Comparison of ENCODE assay signal across 21 mouse cellular contexts in genomic region chr11:34153749-34154525, GRCm38 (mm10). TPM values are rescaled to one million over a fixed set of nuclear protein-coding genes. Genes with fewer than 3 reads are reported as not detected.
A peak's percentile ranks its signal among the peaks of the same experiment; 100 is the strongest.
DNase-seq lines count a peak whose midpoint lies in the region; ATAC-seq and TF ChIP-seq lines count a peak whose summit lies in the region.
"Had no signal": no experiment of that assay in that cellular context is flagged by ENCODE, and none has a peak within 500 bp of the region (broad histone marks: within the 10 kb centered on the region; RNA-seq: fewer than 3 reads in every experiment).

No protein-coding gene starts in this region.

- no peak for TF ChIP-seq CTCF in lung, postnatal 0 days (IDR thresholded peaks at IDR 0.05)

- H3K27ac ChIP-seq in lung, postnatal 0 days (ENCODE audit: low read length), result no peak overlapping the region
- H3K27ac ChIP-seq: embryonic facial prominence, embryonic 13.5 days; heart, embryonic 15.5 days; hindbrain, embryonic 10.5 days; kidney, postnatal 0 days; macrophage; midbrain, embryonic 12.5 days had no signal

- no peak overlapping the region for H3K4me2 ChIP-seq in lung, postnatal 0 days (replicated peaks; ENCODE audit: low read depth, low read length)
- H3K4me2 ChIP-seq: embryonic facial prominence, embryonic 13.5 days; heart, embryonic 15.5 days; midbrain, embryonic 12.5 days had no signal

- no peak for TF ChIP-seq EP300 in lung, postnatal 0 days (IDR thresholded peaks at IDR 0.05)

- H3K4me1 ChIP-seq in lung, postnatal 0 days (ENCODE audit: insufficient read depth, low read depth, low read length), result no peaks in the 10 kb centered on the region
- H3K4me1 ChIP-seq: embryonic facial prominence, embryonic 13.5 days; heart, embryonic 15.5 days; hindbrain, embryonic 10.5 days; midbrain, embryonic 12.5 days had no signal

- 63% methylated on average over 5 of the region's 5 CpGs for WGBS in lung, postnatal 0 days

- no peak overlapping the region for H3K4me3 ChIP-seq in lung, postnatal 0 days (ENCODE audit: low read depth, low read length)
- H3K4me3 ChIP-seq: embryonic facial prominence, embryonic 13.5 days; heart, embryonic 15.5 days; hindbrain, embryonic 10.5 days; midbrain, embryonic 12.5 days; myocyte had no signal

- peak; percentile 40; the same call in 1 of the 2 replicates for ATAC-seq in lung, postnatal 0 days
- ATAC-seq in CD4-positive, CD25-positive, alpha-beta regulatory T cell, adult 4 months, result no peak
- ATAC-seq: inflammation-experienced regulatory T-cells, adult 6 months had no signal

- H3K9ac ChIP-seq in lung, postnatal 0 days (replicated peaks; ENCODE audit: low read depth), result no peak overlapping the region
- H3K9ac ChIP-seq: embryonic facial prominence, embryonic 13.5 days; heart, embryonic 15.5 days; midbrain, embryonic 12.5 days had no signal

- no peaks in the 10 kb centered on the region for H3K36me3 ChIP-seq in lung, postnatal 0 days (ENCODE audit: insufficient read depth, low read length)
- H3K36me3 ChIP-seq: embryonic facial prominence, embryonic 13.5 days; heart, embryonic 15.5 days; hindbrain, embryonic 10.5 days; midbrain, embryonic 12.5 days had no signal

- H3K9me3 ChIP-seq in lung, postnatal 0 days (ENCODE audit: low read length), result no peaks in the 10 kb centered on the region
- H3K9me3 ChIP-seq: embryonic facial prominence, embryonic 13.5 days; heart, embryonic 15.5 days; hindbrain, embryonic 10.5 days; midbrain, embryonic 12.5 days had no signal

- no peaks in the 10 kb centered on the region for H3K27me3 ChIP-seq in lung, postnatal 0 days (replicated peaks; ENCODE audit: insufficient read depth, low read length)
- H3K27me3 ChIP-seq: heart, embryonic 15.5 days; midbrain, embryonic 12.5 days had no signal

- peak; percentile 8 for DNase-seq in ovary, postnatal 14 days (ENCODE audit: low spot score)
- DNase-seq in ovary, postnatal 10 days (ENCODE audit: low spot score), result no peak
- peak; percentile 52 for DNase-seq in cerebellum, adult 9-11 months
- DNase-seq in lung, postnatal 0 days (ENCODE audit: low spot score), result peak; percentile 36
- peak; percentile 89 for DNase-seq in urinary bladder, postnatal 14 days (ENCODE audit: low spot score)
- no peak for DNase-seq in retina, postnatal 1 day
- no peak for DNase-seq in frontal cortex, postnatal 14 days (ENCODE audit: low spot score in 2 of 2)
- DNase-seq: B cell, adult 2 months; heart, adult 18-20 months; layer of hippocampus, adult 9-11 months; liver; right cerebral cortex, postnatal 25 days had no signal

RNA-seq across cellular contexts. Expression of gene Foxi1, which starts 54.0 kb away (rescaled TPM):
- not detected in 2 replicates for polyA plus RNA-seq in lung, postnatal 0 days (2015; fragmentation: Nextera tagmentation; extraction: Ambion mirVana)
- polyA plus RNA-seq in CD4-positive, CD25-positive, alpha-beta regulatory T cell, adult 4 months (2017; shearing (Covaris generic)), result not detected
- polyA plus RNA-seq: embryonic facial prominence, embryonic 13.5 days; heart, embryonic 15.5 days; hindbrain, embryonic 10.5 days; inflammation-experienced regulatory T-cells, adult 6 months; macrophage; midbrain, embryonic 12.5 days; myocyte had no signal

RNA-seq across cellular contexts. Expression of gene 4930469K13Rik, which starts 55.6 kb away (rescaled TPM):
- polyA plus RNA-seq in lung, postnatal 0 days (2015; fragmentation: Nextera tagmentation; extraction: Ambion mirVana), result not detected in 2 replicates
- 10 to 100 TPM; 10.7 to 11.1 TPM for polyA plus RNA-seq in CD4-positive, CD25-positive, alpha-beta regulatory T cell, adult 4 months (2017; shearing (Covaris generic))
- polyA plus RNA-seq: heart, embryonic 15.5 days; hindbrain, embryonic 10.5 days; kidney, postnatal 0 days; macrophage; midbrain, embryonic 12.5 days; myocyte had no signal

Comparison
In these comparisons a context has a peak if more than half of its experiments do, and no peak if none do; other contexts are left out.
1. DNase-seq: peak in ovary, postnatal 14 days (single experiment), cerebellum, adult 9-11 months (single experiment), lung, postnatal 0 days (single experiment) and urinary bladder, postnatal 14 days (single experiment); none in ovary, postnatal 10 days (single experiment), retina, postnatal 1 day (single experiment) and frontal cortex, postnatal 14 days (0 of 2).